Mouse (Mus musculus): ENCODE data around the gene Trip6. TPM values are rescaled to one million over a fixed set of nuclear protein-coding genes. Genes with fewer than 3 reads are reported as not detected.

Trip6 gene
- polyA plus RNA-seq, 1 experiment, result 10.3 TPM

- peak overlapping the region; percentile 81 for H3K27ac ChIP-seq (ENCODE audit: insufficient read depth, low read length)
- peaks cover 6% of the 10 kb centered on the region; the same call in 1 of the 2 replicates for H3K4me1 ChIP-seq (ENCODE audit: control insufficient read depth, insufficient read depth, low read length)
- TF ChIP-seq CTCF (IDR thresholded peaks at IDR 0.05; ENCODE audit: borderline replicate concordance, insufficient read depth, low read depth, low read length) (no peak), POLR2A (IDR thresholded peaks at IDR 0.05; ENCODE audit: borderline replicate concordance, insufficient read depth, low read length) (no peak)
- no peak for DNase-seq
- WGBS, result under 1% methylated on average over 18 of the region's 18 CpGs
- no peaks in the 10 kb centered on the region for H3K27me3 ChIP-seq (ENCODE audit: control insufficient read depth, insufficient read depth, low read length)
- peak overlapping the region; percentile 92 for H3K4me3 ChIP-seq (replicated peaks; ENCODE audit: insufficient read depth, low read depth, low read length)
Observed at GRCm38 (mm10) chr5:137294744-137295093, 19.5 kb downstream of the Trip6 start.

DNA sequence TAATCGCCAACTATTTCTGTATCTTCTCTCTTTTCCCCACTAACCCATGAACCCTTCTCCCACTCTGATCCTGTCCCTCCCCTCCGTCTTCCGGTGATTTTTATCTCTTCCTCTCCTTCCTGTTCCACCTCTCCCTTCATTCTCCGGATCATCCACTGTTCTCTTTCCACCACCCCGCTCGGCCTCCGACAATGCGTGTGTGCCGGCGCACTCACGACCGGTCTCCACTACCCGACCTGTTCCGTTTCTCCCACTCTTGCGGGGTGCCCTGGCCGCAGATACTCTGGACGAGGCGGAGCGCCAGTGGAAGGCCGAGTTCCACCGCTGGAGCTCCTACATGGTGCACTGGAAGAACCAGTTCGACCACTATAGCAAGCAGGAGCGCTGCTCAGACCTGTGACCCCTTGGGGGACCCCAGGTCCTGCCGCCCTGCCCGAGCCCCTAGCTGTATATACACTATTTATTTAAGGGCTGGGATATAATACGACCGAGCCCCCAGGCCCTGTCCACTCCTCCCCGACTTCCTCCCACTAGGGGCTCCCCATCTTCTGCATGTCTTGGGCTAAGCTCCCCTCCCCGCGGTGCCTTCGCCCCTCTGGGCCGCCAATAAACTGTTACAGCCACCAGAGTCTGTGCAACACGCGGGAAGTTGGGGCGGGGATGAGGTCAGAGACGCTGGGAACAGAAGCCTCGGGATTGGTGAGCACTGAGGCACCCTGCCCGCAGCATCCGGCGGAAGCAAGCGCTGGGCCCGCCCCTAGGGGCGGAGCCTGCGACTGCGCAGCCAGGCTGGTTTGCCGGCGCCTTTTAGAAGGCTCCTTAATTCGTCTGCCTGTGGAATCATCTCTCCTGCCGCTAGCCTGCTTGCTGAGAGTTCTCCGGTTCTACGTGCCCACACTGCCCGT, 20.1 kb downstream of the Trip6 start, which contains the start of gene Ufsp1:
Gene Ufsp1, plus strand, starts transcription at position 791 of the 905 bp plus-strand sequence.
- peak; percentile 79; the same call in 1 of the 2 replicates for TF ChIP-seq POLR2A (IDR thresholded peaks at IDR 0.05; ENCODE audit: borderline replicate concordance, insufficient read depth, low read length)
- TF ChIP-seq CTCF (IDR thresholded peaks at IDR 0.05; ENCODE audit: borderline replicate concordance, insufficient read depth, low read depth, low read length), result no peak
- peaks cover 6% of the 10 kb centered on the region; the same call in 1 of the 2 replicates for H3K4me1 ChIP-seq (ENCODE audit: control insufficient read depth, insufficient read depth, low read length)
- H3K27ac ChIP-seq (ENCODE audit: insufficient read depth, low read length), result peak within 1 kb of the TSS; percentile 98
- H3K27me3 ChIP-seq (ENCODE audit: control insufficient read depth, insufficient read depth, low read length), result no peaks in the 10 kb centered on the region
- H3K4me3 ChIP-seq (replicated peaks; ENCODE audit: insufficient read depth, low read depth, low read length), result peak within 1 kb of the TSS; percentile 96
- 1% methylated on average over 52 of the region's 52 CpGs for WGBS
- DNase-seq, result peak; percentile 96 to 97

DNA sequence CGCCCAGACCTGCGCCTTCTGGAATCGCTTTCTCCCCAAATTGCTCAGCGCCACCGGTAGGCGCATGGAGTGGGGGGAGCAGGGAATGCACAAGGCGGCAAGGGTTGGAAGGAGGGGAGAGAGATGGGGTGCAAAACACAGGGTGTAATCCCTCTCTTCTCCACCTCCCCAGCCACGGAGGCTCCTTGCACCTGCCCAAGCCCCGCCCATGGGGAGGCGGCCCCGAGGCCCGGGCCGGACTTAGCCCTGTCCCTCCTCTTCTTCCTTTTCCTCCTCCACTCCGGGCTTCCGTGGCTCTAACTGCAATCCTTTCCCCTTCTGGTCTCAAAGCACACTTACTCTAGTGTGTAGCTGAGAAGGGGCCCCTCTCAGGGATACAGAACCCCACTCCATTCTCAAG, 20.9 kb downstream of the Trip6 start:
- peak; percentile 86 to 88 for DNase-seq
- TF ChIP-seq CTCF (IDR thresholded peaks at IDR 0.05; ENCODE audit: borderline replicate concordance, insufficient read depth, low read depth, low read length) (no peak), POLR2A (IDR thresholded peaks at IDR 0.05; ENCODE audit: borderline replicate concordance, insufficient read depth, low read length) (peak; percentile 73; the same call in 1 of the 2 replicates)
- H3K27ac ChIP-seq (ENCODE audit: insufficient read depth, low read length), result peak overlapping the region; percentile 98
- H3K4me3 ChIP-seq (replicated peaks; ENCODE audit: insufficient read depth, low read depth, low read length), result peak overlapping the region; percentile 96
- WGBS, result under 1% methylated on average over 15 of the region's 15 CpGs
- peaks cover 6% of the 10 kb centered on the region; the same call in 1 of the 2 replicates for H3K4me1 ChIP-seq (ENCODE audit: control insufficient read depth, insufficient read depth, low read length)
- no peaks in the 10 kb centered on the region for H3K27me3 ChIP-seq (ENCODE audit: control insufficient read depth, insufficient read depth, low read length)

DNA sequence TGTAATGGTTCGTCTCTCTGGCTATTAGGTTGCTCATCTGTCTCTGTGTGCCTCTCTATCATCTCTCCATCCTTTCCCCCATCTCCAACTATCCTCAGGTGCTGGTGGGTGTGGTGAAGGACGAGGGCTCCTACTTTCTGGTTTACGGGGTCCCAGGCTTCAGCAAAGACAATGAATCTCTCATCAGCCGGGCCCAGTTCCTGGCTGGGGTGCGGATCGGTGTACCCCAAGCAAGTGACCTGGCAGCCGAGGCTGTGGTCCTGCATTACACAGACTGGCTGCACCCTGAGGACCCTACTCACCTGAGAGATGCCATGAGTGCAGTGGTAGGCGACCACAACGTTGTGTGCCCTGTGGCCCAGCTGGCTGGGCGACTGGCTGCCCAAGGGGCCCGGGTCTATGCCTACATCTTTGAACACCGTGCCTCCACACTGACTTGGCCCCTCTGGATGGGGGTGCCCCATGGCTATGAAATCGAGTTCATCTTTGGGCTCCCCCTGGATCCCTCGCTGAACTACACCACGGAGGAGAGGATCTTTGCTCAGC, 22.8 kb downstream of the Trip6 start:
- DNase-seq, result no peak
- 82% methylated on average over 15 of the region's 15 CpGs for WGBS
- H3K4me3 ChIP-seq (replicated peaks; ENCODE audit: insufficient read depth, low read depth, low read length), result no peak overlapping the region
- H3K4me1 ChIP-seq (ENCODE audit: control insufficient read depth, insufficient read depth, low read length), result peaks cover 6% of the 10 kb centered on the region; the same call in 1 of the 2 replicates
- H3K27ac ChIP-seq (ENCODE audit: insufficient read depth, low read length), result no peak overlapping the region
- TF ChIP-seq POLR2A (IDR thresholded peaks at IDR 0.05; ENCODE audit: borderline replicate concordance, insufficient read depth, low read length) (no peak), CTCF (IDR thresholded peaks at IDR 0.05; ENCODE audit: borderline replicate concordance, insufficient read depth, low read depth, low read length) (no peak)
- H3K27me3 ChIP-seq (ENCODE audit: control insufficient read depth, insufficient read depth, low read length), result no peaks in the 10 kb centered on the region

DNA sequence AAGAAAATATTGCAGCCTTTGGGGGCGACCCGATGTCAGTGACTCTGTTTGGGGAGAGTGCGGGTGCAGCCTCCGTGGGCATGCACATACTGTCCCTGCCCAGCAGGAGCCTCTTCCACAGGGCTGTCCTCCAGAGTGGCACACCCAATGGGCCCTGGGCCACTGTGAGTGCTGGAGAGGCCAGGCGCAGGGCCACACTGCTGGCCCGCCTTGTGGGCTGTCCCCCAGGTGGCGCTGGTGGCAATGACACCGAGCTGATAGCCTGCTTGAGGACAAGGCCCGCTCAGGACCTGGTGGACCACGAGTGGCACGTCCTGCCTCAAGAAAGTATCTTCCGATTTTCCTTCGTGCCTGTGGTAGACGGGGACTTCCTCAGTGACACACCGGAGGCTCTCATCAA, 23.5 kb downstream of the Trip6 start:
- 22% methylated on average over 15 of the region's 15 CpGs for WGBS
- Histone ChIP-seq H3K27ac (ENCODE audit: insufficient read depth, low read length) (no peak overlapping the region), H3K4me3 (replicated peaks; ENCODE audit: insufficient read depth, low read depth, low read length) (no peak overlapping the region), H3K27me3 (ENCODE audit: control insufficient read depth, insufficient read depth, low read length) (no peaks in the 10 kb centered on the region), H3K4me1 (ENCODE audit: control insufficient read depth, insufficient read depth, low read length) (peaks cover 13% of the 10 kb centered on the region; the same call in 1 of the 2 replicates)
- TF ChIP-seq CTCF (IDR thresholded peaks at IDR 0.05; ENCODE audit: borderline replicate concordance, insufficient read depth, low read depth, low read length) (peak; percentile 50; the same call in 1 of the 2 replicates), POLR2A (IDR thresholded peaks at IDR 0.05; ENCODE audit: borderline replicate concordance, insufficient read depth, low read length) (no peak)
- peak; percentile 71 for DNase-seq

GRCm38 (mm10) chr5:137289591-137290365, 24.4 kb downstream of the Trip6 start:
- 60% methylated on average over 13 of the region's 13 CpGs for WGBS
- H3K27me3 ChIP-seq (ENCODE audit: control insufficient read depth, insufficient read depth, low read length), result no peaks in the 10 kb centered on the region
- peak overlapping the region; percentile 78 for H3K4me3 ChIP-seq (replicated peaks; ENCODE audit: insufficient read depth, low read depth, low read length)
- H3K27ac ChIP-seq (ENCODE audit: insufficient read depth, low read length), result no peak overlapping the region; the same call in 1 of the 2 replicates
- no peak for DNase-seq
- H3K4me1 ChIP-seq (ENCODE audit: control insufficient read depth, insufficient read depth, low read length), result peaks cover 13% of the 10 kb centered on the region; the same call in 1 of the 2 replicates
- TF ChIP-seq CTCF (IDR thresholded peaks at IDR 0.05; ENCODE audit: borderline replicate concordance, insufficient read depth, low read depth, low read length), result no peak
- TF ChIP-seq POLR2A (IDR thresholded peaks at IDR 0.05; ENCODE audit: borderline replicate concordance, insufficient read depth, low read length), result no peak

GRCm38 (mm10) chr5:137288999-137289470, 25.2 kb downstream of the Trip6 start:
- H3K4me3 ChIP-seq (replicated peaks; ENCODE audit: insufficient read depth, low read depth, low read length), result peak overlapping the region; percentile 78
- TF ChIP-seq CTCF (IDR thresholded peaks at IDR 0.05; ENCODE audit: borderline replicate concordance, insufficient read depth, low read depth, low read length), result peak; percentile 49; the same call in 1 of the 2 replicates
- TF ChIP-seq POLR2A (IDR thresholded peaks at IDR 0.05; ENCODE audit: borderline replicate concordance, insufficient read depth, low read length), result no peak
- DNase-seq, result peak; percentile 71
- peaks cover 13% of the 10 kb centered on the region; the same call in 1 of the 2 replicates for H3K4me1 ChIP-seq (ENCODE audit: control insufficient read depth, insufficient read depth, low read length)
- H3K27ac ChIP-seq (ENCODE audit: insufficient read depth, low read length), result peak overlapping the region; percentile 67
- H3K27me3 ChIP-seq (ENCODE audit: control insufficient read depth, insufficient read depth, low read length), result no peaks in the 10 kb centered on the region
- WGBS, result 3% methylated on average over 25 of the region's 25 CpGs

Data from cerebellum, adult 2 months (tissue).